Comparison of ENCODE assay signal across 9 mouse cellular contexts in the genomic region with DNA sequence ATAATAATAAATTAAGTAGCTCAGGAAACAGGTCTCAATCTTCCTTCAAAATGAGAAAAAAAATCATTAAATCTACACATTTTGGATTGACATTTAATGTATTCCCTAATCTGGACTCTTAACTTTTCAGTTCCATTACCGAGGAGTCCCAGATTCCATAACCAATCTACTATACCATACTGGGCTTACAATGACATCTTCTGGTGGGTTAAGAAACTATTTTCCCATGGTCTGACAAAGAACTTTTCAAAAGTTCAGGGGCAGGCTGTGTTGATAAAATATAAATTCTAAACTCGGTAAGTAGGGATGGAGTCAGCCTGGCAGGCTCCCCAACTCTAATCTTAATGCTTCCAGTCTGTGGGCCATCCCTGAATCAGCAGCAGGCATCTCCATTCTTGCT. TPM values are rescaled to one million over a fixed set of nuclear protein-coding genes. Genes with fewer than 3 reads are reported as not detected.
DNase-seq lines count a peak whose midpoint lies in the region; ATAC-seq and TF ChIP-seq lines count a peak whose summit lies in the region.
"Had no signal": no experiment of that assay in that cellular context is flagged by ENCODE, and none has a peak within 500 bp of the region (broad histone marks: within the 10 kb centered on the region; RNA-seq: fewer than 3 reads in every experiment).

No protein-coding gene starts in this region.

- peak overlapping the region; percentile 83 for H3K4me2 ChIP-seq in heart, embryonic 11.5 days
- no peak overlapping the region for H3K4me2 ChIP-seq in lung, postnatal 0 days (replicated peaks; ENCODE audit: low read depth, low read length)
- H3K4me2 ChIP-seq in liver, postnatal 0 days (ENCODE audit: low read depth, low read length) = peak overlapping the region; percentile 98

- no peaks in the 10 kb centered on the region for H3K27me3 ChIP-seq in heart, embryonic 11.5 days (ENCODE audit: control insufficient read depth, insufficient read depth, low read length)
- no peaks in the 10 kb centered on the region for H3K27me3 ChIP-seq in lung, postnatal 0 days (replicated peaks; ENCODE audit: insufficient read depth, low read length)
- no peaks in the 10 kb centered on the region for H3K27me3 ChIP-seq in embryonic facial prominence, embryonic 10.5 days (replicated peaks; ENCODE audit: low read depth, poor library complexity, severe bottlenecking)
- H3K27me3 ChIP-seq in liver, postnatal 0 days (ENCODE audit: insufficient read depth, low read length) = no peaks in the 10 kb centered on the region

- peak; percentile 34; the same call in 1 of the 2 replicates for TF ChIP-seq CTCF in lung, postnatal 0 days (IDR thresholded peaks at IDR 0.05)
- peak; percentile 26 for TF ChIP-seq CTCF in liver, postnatal 0 days (IDR thresholded peaks at IDR 0.05; ENCODE audit: low read depth)

- no peak for DNase-seq in heart, adult 18-20 months
- peak; percentile 4 for DNase-seq in lung, postnatal 0 days (ENCODE audit: low spot score)
- no peak for DNase-seq in lung, postnatal 25 days (ENCODE audit: low spot score)
- no peak for DNase-seq in embryonic facial prominence, embryonic 10.5 days (ENCODE audit: low spot score)
- DNase-seq in liver, postnatal 0 days = no peak
- no peak for DNase-seq in gastrocnemius, adult 8-10 months (ENCODE audit: low spot score in 2 of 2)
- no peak for DNase-seq in adrenal gland, postnatal 36 days
- DNase-seq: kidney, postnatal 36 days had no signal

- H3K9ac ChIP-seq in heart, embryonic 11.5 days (ENCODE audit: low read depth, low read length) = no peak overlapping the region
- no peak overlapping the region for H3K9ac ChIP-seq in lung, postnatal 0 days (replicated peaks; ENCODE audit: low read depth)
- no peak overlapping the region for H3K9ac ChIP-seq in liver, postnatal 0 days (replicated peaks)

- TF ChIP-seq EP300 in lung, postnatal 0 days (IDR thresholded peaks at IDR 0.05) = no peak
- no peak for TF ChIP-seq EP300 in liver, postnatal 0 days (IDR thresholded peaks at IDR 0.05; ENCODE audit: low read depth)

- 42% methylated on average over 2 of the region's 2 CpGs for WGBS in heart, embryonic 11.5 days (ENCODE audit: insufficient replicate concordance)
- 35% methylated on average over 2 of the region's 2 CpGs for WGBS in lung, postnatal 0 days
- WGBS in embryonic facial prominence, embryonic 10.5 days = 58% methylated on average over 2 of the region's 2 CpGs
- WGBS in liver, postnatal 0 days (ENCODE audit: insufficient replicate concordance) = 39% methylated on average over 2 of the region's 2 CpGs

- no peak overlapping the region for H3K27ac ChIP-seq in heart, embryonic 11.5 days (ENCODE audit: low read depth, low read length)
- H3K27ac ChIP-seq in lung, postnatal 0 days (ENCODE audit: low read length) = no peak overlapping the region
- no peak overlapping the region for H3K27ac ChIP-seq in embryonic facial prominence, embryonic 10.5 days (replicated peaks)
- no peak overlapping the region for H3K27ac ChIP-seq in liver, postnatal 0 days (ENCODE audit: low read depth)

- no peaks in the 10 kb centered on the region for H3K4me1 ChIP-seq in heart, embryonic 11.5 days (ENCODE audit: control insufficient read depth, insufficient read depth, low read length)
- no peaks in the 10 kb centered on the region; the same call in 1 of the 2 replicates for H3K4me1 ChIP-seq in lung, postnatal 0 days (ENCODE audit: insufficient read depth, low read depth, low read length)
- peaks cover 18% of the 10 kb centered on the region for H3K4me1 ChIP-seq in embryonic facial prominence, embryonic 10.5 days
- H3K4me1 ChIP-seq in liver, postnatal 0 days (ENCODE audit: insufficient read depth) = peaks cover 12% of the 10 kb centered on the region

- H3K9me3 ChIP-seq in heart, embryonic 11.5 days (replicated peaks; ENCODE audit: control insufficient read depth, low read length) = no peaks in the 10 kb centered on the region
- no peaks in the 10 kb centered on the region for H3K9me3 ChIP-seq in lung, postnatal 0 days (ENCODE audit: low read length)
- no peaks in the 10 kb centered on the region for H3K9me3 ChIP-seq in embryonic facial prominence, embryonic 10.5 days
- no peaks in the 10 kb centered on the region for H3K9me3 ChIP-seq in liver, postnatal 0 days (ENCODE audit: low read length)

- no peak for ATAC-seq in heart, embryonic 11.5 days (replicated peaks; ENCODE audit: insufficient number of reproducible peaks, low FRiP score, low TSS enrichment)
- ATAC-seq in lung, postnatal 0 days = no peak
- no peak for ATAC-seq in liver, postnatal 0 days

- no peak overlapping the region for H3K4me3 ChIP-seq in heart, embryonic 11.5 days (ENCODE audit: low read depth, low read length)
- H3K4me3 ChIP-seq in lung, postnatal 0 days (ENCODE audit: low read depth, low read length) = no peak overlapping the region
- H3K4me3 ChIP-seq in embryonic facial prominence, embryonic 10.5 days = peak overlapping the region; percentile 74
- peak overlapping the region; percentile 97 for H3K4me3 ChIP-seq in liver, postnatal 0 days (ENCODE audit: low read depth, low read length)

- no peaks in the 10 kb centered on the region for H3K36me3 ChIP-seq in heart, embryonic 11.5 days (ENCODE audit: control insufficient read depth, insufficient read depth, low read length)
- no peaks in the 10 kb centered on the region for H3K36me3 ChIP-seq in lung, postnatal 0 days (ENCODE audit: insufficient read depth, low read length)
- peaks cover 12% of the 10 kb centered on the region for H3K36me3 ChIP-seq in embryonic facial prominence, embryonic 10.5 days (replicated peaks)
- peaks cover 5% of the 10 kb centered on the region for H3K36me3 ChIP-seq in liver, postnatal 0 days (replicated peaks; ENCODE audit: insufficient read depth, low read length)

RNA-seq across cellular contexts. Expression of gene Cenpp, which starts 1.4 kb away (rescaled TPM):
- 29.1 and 29.5 TPM in 2 replicates for polyA plus RNA-seq in heart, embryonic 11.5 days (2014; fragmentation: Nextera tagmentation; extraction: Ambion mirVana)
- total RNA-seq in heart, adult 18-20 months (2021) = 1 to 10 TPM; 2.4 to 2.8 TPM
- 3.8 and 3.9 TPM in 2 replicates for polyA plus RNA-seq in lung, postnatal 0 days (2015; fragmentation: Nextera tagmentation; extraction: Ambion mirVana)
- 34.4 and 35.2 TPM in 2 replicates for polyA plus RNA-seq in embryonic facial prominence, embryonic 10.5 days (2016; fragmentation: Nextera tagmentation; extraction: Ambion mirVana)
- polyA plus RNA-seq in liver, postnatal 0 days (2015; fragmentation: Nextera tagmentation; extraction: Ambion mirVana) = 13.7 TPM in 2 replicates
- 1 to 10 TPM in 2 of 4 experiments, under 1 TPM in 2; 0.67 to 1.8 (median 0.94) TPM for total RNA-seq in gastrocnemius, adult 8-10 months (2022)
- 1 to 10 TPM; 1.2 to 2.4 TPM for total RNA-seq in adrenal gland, postnatal 36 days (2021)

RNA-seq across cellular contexts. Expression of gene Nol8, which starts 1.7 kb away (rescaled TPM):
- polyA plus RNA-seq in heart, embryonic 11.5 days (2014; fragmentation: Nextera tagmentation; extraction: Ambion mirVana) = 12.6 and 17.1 TPM in 2 replicates
- total RNA-seq in heart, adult 18-20 months (2021) = 10 to 100 TPM; 20.7 to 21.4 TPM
- polyA plus RNA-seq in lung, postnatal 0 days (2015; fragmentation: Nextera tagmentation; extraction: Ambion mirVana) = 9.1 and 11.1 TPM in 2 replicates
- polyA plus RNA-seq in embryonic facial prominence, embryonic 10.5 days (2016; fragmentation: Nextera tagmentation; extraction: Ambion mirVana) = 21.7 and 24.2 TPM in 2 replicates
- polyA plus RNA-seq in liver, postnatal 0 days (2015; fragmentation: Nextera tagmentation; extraction: Ambion mirVana) = 6.8 and 8.0 TPM in 2 replicates
- total RNA-seq in gastrocnemius, adult 8-10 months (2022) = 10 to 100 TPM; 12.0 to 16.5 (median 13.6) TPM
- total RNA-seq in adrenal gland, postnatal 36 days (2021) = 10 to 100 TPM; 24.5 to 25.4 TPM

RNA-seq across cellular contexts. Expression of gene Iars, which starts 30.8 kb away (rescaled TPM):
- polyA plus RNA-seq in heart, embryonic 11.5 days (2014; fragmentation: Nextera tagmentation; extraction: Ambion mirVana) = 69.6 and 78.1 TPM in 2 replicates
- 10 to 100 TPM; 61.4 to 65.1 TPM for total RNA-seq in heart, adult 18-20 months (2021)
- polyA plus RNA-seq in lung, postnatal 0 days (2015; fragmentation: Nextera tagmentation; extraction: Ambion mirVana) = 15.1 and 16.5 TPM in 2 replicates
- polyA plus RNA-seq in embryonic facial prominence, embryonic 10.5 days (2016; fragmentation: Nextera tagmentation; extraction: Ambion mirVana) = 99.9 and 114 TPM in 2 replicates
- 13.4 and 16.9 TPM in 2 replicates for polyA plus RNA-seq in liver, postnatal 0 days (2015; fragmentation: Nextera tagmentation; extraction: Ambion mirVana)
- 10 to 100 TPM; 64.6 to 90.8 (median 87.8) TPM for total RNA-seq in gastrocnemius, adult 8-10 months (2022)
- 10 to 100 TPM; 82.4 to 91.0 TPM for total RNA-seq in adrenal gland, postnatal 36 days (2021)

RNA-seq across cellular contexts. Expression of gene Ogn, which starts 43.3 kb away (rescaled TPM):
- polyA plus RNA-seq in heart, embryonic 11.5 days (2014; fragmentation: Nextera tagmentation; extraction: Ambion mirVana) = 3.5 and 5.7 TPM in 2 replicates
- 10 to 100 TPM; 65.6 to 70.9 TPM for total RNA-seq in heart, adult 18-20 months (2021)
- polyA plus RNA-seq in lung, postnatal 0 days (2015; fragmentation: Nextera tagmentation; extraction: Ambion mirVana) = 79.1 and 79.9 TPM in 2 replicates
- polyA plus RNA-seq in embryonic facial prominence, embryonic 10.5 days (2016; fragmentation: Nextera tagmentation; extraction: Ambion mirVana) = 2.0 and 3.6 TPM in 2 replicates
- polyA plus RNA-seq in liver, postnatal 0 days (2015; fragmentation: Nextera tagmentation; extraction: Ambion mirVana) = 1.3 and 1.6 TPM in 2 replicates
- total RNA-seq in gastrocnemius, adult 8-10 months (2022) = 10 to 100 TPM; 12.6 to 36.1 (median 29.0) TPM
- total RNA-seq in adrenal gland, postnatal 36 days (2021) = 10 to 100 TPM; 45.6 to 52.5 TPM

Comparison
In these comparisons a context has a peak if more than half of its experiments do, and no peak if none do; other contexts are left out.
1. H3K4me3 ChIP-seq: peak in embryonic facial prominence, embryonic 10.5 days (single experiment) and liver, postnatal 0 days (single experiment); none in heart, embryonic 11.5 days (single experiment) and lung, postnatal 0 days (single experiment).